Mouse (Mus musculus) neural tube, embryonic 13.5 days (tissue): ENCODE data around the gene Kif1b. TPM values are rescaled to one million over a fixed set of nuclear protein-coding genes. Genes with fewer than 3 reads are reported as not detected.
A peak's percentile ranks its signal among the peaks of the same experiment; 100 is the strongest.
"Not testable (repeated sequence)": the region's sequence is repeated elsewhere in the genome, so short reads cannot be mapped to it uniquely, and the experiment has no call there.

Experiments
- ATAC-seq: fragments of 200-750 bp; cut with Nextera tagmentation; 2 replicates; pipeline ENCODE4 v1.8.0; 2017; ENCODE audit warnings: low read depth, mild to moderate bottlenecking, moderate TSS enrichment, moderate library complexity
- H3K27ac ChIP-seq: fragments of 300-500 bp; sonication (generic); replicated peaks from 2 replicates; pipeline ENCODE4 v1.5.1; 2015; ENCODE audit warnings: moderate library complexity, mild to moderate bottlenecking, inconsistent platforms
- H3K27me3 ChIP-seq: fragments of 300-500 bp; sonication (generic); 2 replicates; pipeline ENCODE4 v1.6.1; 2015; ENCODE audit warnings: mild to moderate bottlenecking, inconsistent platforms
- H3K36me3 ChIP-seq: fragments of 300-500 bp; sonication (generic); 2 replicates; pipeline ENCODE4 v1.6.1; 2015; ENCODE audit warnings: mild to moderate bottlenecking, inconsistent platforms
- H3K4me1 ChIP-seq: fragments of 300-500 bp; sonication (generic); replicated peaks from 2 replicates; pipeline ENCODE4 v1.6.1; 2015; ENCODE audit warnings: inconsistent platforms
- H3K4me2 ChIP-seq: fragments of 300-500 bp; sonication (generic); 2 replicates; pipeline ENCODE4 v1.6.1; 2015; ENCODE audit warnings: inconsistent platforms, mild to moderate bottlenecking, moderate library complexity
- H3K4me3 ChIP-seq: fragments of 300-500 bp; sonication (generic); 2 replicates; pipeline ENCODE4 v1.5.1; 2015; ENCODE audit warnings: mild to moderate bottlenecking, inconsistent platforms
- H3K9ac ChIP-seq: fragments of 300-500 bp; sonication (generic); 2 replicates; pipeline ENCODE4 v1.6.1; 2015; ENCODE audit warnings: moderate library complexity, mild to moderate bottlenecking, inconsistent platforms
- H3K9me3 ChIP-seq: fragments of 300-500 bp; sonication (generic); 2 replicates; pipeline ENCODE4 v1.6.1; 2016; ENCODE audit warnings: inconsistent platforms
- whole genome bisulfite sequencing: fragments of 180-500 bp; shearing (Covaris S2); methylation state at CpG from one replicate; pipeline ENCODE4 v1.1.7; 2015; 5-methylcytosine and 5-hydroxymethylcytosine counted together
- polyA plus RNA-seq: library from polyadenylated mRNA; unstranded; fragments of >200 nt; fragmentation: Nextera tagmentation; extraction: Ambion mirVana; gene quantifications from 2 replicates; pipeline ENCODE4 v1.2.1, GENCODE M21; 2015

Gene Kif1b
- polyA plus RNA-seq, 1 experiment from 2014 or later: 123 TPM

DNA sequence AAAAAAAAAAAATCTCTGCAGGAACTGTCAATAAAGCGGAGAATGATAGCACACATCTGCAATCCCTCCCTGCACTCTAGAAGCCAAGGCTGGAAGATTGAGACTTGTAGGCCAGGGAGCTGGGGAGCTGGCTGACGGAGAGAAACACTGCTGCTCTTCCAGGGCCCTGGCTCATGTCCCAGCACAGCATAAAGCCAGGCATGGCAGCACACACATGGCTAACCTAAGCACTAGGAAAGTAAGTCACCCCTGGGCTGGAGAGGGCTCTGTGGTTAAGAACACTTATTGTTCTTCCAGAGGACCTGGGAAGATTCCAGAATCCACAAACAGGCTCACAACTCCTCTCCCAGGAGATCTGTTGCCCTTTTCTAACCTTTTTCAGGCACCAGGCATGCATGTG, 134.8 kb downstream of the Kif1b start:
- Histone ChIP-seq H3K4me3 (no peak overlapping the region), H3K36me3 (peaks cover 28% of the 10 kb centered on the region), H3K27ac (peak overlapping the region; percentile 34), H3K9ac (no peak overlapping the region), H3K4me2 (no peak overlapping the region), H3K4me1 (peaks cover 15% of the 10 kb centered on the region; the same call in 1 of the 2 replicates), H3K9me3 (no peaks in the 10 kb centered on the region), H3K27me3 (no peaks in the 10 kb centered on the region)
- ATAC-seq: 0 out of 2 replicates have a peak, but pooled peaks have one; percentile 20
- WGBS: 62% methylated on average over 2 of the region's 2 CpGs

DNA sequence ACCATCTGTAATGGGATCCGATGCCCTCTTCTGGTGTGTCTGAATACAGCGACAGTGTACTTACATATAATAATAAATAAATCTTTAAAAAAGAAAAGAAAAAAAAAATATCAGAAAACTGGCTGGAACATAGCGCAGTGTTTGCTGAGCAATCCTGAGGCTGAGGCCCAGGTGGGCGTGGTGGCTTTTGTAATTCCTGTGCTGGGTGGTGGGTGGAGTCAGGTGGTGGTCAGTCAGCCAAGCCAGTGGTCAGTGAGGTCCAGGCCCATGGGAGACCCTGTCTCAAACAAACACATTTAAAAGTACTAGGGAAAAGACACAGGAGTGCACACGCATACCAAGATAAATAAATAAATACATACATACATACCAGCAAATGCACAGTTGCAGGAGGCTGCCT, 135.4 kb downstream of the Kif1b start:
- Histone ChIP-seq H3K4me3 (no peak overlapping the region), H3K4me2 (no peak overlapping the region), H3K9ac (no peak overlapping the region), H3K9me3 (no peaks in the 10 kb centered on the region), H3K4me1 (peaks cover 21% of the 10 kb centered on the region; the same call in 1 of the 2 replicates), H3K36me3 (peaks cover 24% of the 10 kb centered on the region), H3K27me3 (no peaks in the 10 kb centered on the region), H3K27ac (peak overlapping the region; percentile 34)
- ATAC-seq: no peak
- WGBS: 92% methylated on average over 5 of the region's 5 CpGs

DNA sequence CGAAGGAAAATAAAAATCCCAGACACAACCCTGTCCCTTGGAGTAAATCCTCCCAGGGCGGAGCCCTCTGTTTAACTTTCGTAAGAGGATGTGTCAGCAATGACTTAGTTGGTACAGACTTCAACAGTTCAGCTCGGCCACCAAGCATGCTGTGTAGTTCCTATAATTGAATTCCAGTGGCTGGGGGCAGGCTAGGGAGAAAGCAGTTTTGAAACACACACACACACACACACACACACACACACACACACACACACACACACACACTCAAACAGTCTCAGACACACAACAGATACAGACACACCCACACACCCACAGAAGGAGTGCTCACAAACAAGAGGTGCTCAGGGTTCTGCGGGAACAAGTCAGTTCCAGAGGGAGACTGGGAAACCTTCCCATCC, 135.9 kb downstream of the Kif1b start:
- no peak overlapping the region for H3K9ac ChIP-seq
- no peak overlapping the region for H3K4me3 ChIP-seq
- no peak overlapping the region for H3K4me2 ChIP-seq
- H3K9me3 ChIP-seq: no peaks in the 10 kb centered on the region
- 79% methylated on average over 5 of the region's 5 CpGs for WGBS
- ATAC-seq: no peak
- no peaks in the 10 kb centered on the region for H3K27me3 ChIP-seq
- H3K27ac ChIP-seq: no peak overlapping the region
- peaks cover 22% of the 10 kb centered on the region; the same call in 1 of the 2 replicates for H3K4me1 ChIP-seq
- peaks cover 20% of the 10 kb centered on the region for H3K36me3 ChIP-seq

DNA sequence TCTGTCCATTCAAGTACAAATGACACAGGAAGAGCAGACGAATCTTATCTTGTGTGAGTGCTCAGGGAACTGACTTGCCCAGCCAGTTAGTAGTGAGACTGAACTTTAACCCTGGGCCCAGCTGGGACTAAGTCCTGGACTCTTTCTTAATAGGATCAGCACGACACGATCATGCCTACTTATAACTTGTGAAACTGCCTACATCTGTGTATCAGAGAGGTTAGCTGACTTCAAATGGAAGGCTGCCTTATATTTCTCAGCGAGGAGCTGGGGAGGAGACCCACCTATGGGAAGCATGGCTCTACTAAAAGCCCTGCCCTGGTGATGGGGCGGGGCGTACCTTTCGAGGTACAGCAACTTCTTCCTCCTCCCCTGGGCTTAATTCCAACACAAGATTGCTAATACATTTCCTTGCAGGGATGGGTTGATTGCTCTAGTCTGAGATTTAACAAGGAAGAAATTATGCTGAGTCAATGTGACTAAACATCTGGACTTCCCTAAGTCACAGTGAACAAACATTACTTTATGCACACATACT, 137.0 kb downstream of the Kif1b start:
- 77% methylated on average over 7 of the region's 7 CpGs for WGBS
- peaks cover 28% of the 10 kb centered on the region for H3K4me1 ChIP-seq

DNA sequence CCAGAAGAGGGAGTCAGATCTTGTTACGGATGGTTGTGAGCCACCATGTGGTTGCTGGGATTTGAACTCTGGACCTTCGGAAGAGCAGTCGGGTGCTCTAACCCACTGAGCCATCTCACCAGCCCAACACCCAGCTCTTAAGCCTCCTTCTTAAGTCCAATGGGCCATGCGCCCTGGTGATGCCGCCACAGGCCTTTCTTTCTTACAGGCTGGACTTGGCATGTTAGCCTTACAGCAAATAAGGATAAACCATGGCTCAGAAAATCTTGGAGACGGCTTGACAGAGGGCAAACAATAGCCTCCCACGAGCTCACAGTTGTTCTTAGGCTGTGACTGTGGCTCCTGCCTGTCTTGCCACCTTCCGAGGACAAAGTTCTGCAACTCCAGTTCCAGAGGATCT, 137.6 kb downstream of the Kif1b start:
- not testable (repeated sequence) for ATAC-seq, H3K27ac ChIP-seq, H3K4me2 ChIP-seq, H3K36me3 ChIP-seq, H3K4me3 ChIP-seq, H3K27me3 ChIP-seq, H3K9me3 ChIP-seq, H3K9ac ChIP-seq
- WGBS: 82% methylated on average over 7 of the region's 8 CpGs
- H3K4me1 ChIP-seq: peaks cover 33% of the 10 kb centered on the region

More for the DNA sequence above, 137.0 kb downstream of the Kif1b start:
- Histone ChIP-seq H3K27me3 (no peaks in the 10 kb centered on the region), H3K9me3 (no peaks in the 10 kb centered on the region), H3K27ac (no peak overlapping the region), H3K36me3 (peaks cover 12% of the 10 kb centered on the region), H3K9ac (no peak overlapping the region), H3K4me3 (no peak overlapping the region), H3K4me2 (no peak overlapping the region)
- no peak for ATAC-seq

DNA sequence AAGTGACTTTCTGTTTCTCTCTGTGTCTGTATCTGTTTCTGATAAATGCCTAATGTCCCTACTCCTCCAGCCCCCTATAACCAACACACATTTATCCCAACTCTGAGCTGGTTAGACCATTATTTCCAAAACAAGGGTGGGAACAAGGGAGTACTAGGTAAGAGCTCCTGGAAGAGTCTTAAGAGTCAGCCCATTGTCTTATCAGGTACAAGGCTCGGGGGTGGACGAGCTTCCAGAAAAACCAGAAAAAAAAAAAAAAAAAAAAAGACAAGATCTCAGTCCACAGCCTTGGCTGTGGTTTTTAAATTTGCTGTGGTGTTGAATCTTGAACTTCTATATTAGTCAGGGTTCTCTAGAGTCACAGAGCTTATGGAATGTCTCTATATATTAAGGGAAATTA, 139.5 kb downstream of the Kif1b start:
- WGBS: 65% methylated on average over 2 of the region's 2 CpGs
- peak overlapping the region; percentile 96; the same call in 1 of the 2 replicates for H3K4me2 ChIP-seq
- ATAC-seq: no peak

DNA sequence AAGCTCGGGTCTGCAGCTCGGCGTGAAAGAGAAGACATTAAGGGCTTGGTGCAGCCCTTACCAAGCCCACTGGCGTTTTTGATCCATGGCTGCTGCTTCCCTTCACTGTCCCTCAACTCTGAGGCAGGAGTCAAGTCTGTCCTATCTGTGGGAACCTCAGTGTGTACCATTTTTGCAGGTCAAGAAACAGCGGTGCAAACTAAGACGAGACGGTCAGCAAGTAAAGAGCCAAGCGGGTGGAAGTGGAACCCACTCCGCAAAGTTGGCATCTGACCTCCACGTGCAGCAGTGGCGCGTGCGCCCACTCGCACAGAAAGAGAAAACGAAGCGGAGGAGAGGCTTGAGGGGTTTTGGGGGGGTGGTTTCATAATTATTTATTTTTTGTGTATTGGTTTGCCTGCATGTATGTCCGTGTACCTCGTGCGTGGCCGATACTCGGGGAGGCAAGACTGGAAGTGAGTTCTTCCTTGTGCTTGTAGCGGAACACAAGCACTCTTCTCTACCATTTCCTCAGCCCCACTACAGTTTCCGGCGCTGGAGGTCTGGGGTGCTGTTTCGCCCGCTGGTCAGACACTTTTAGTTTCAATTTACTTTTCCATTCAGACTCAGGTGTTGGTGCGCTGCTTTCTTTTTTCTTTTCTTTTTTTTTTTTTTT, 140.4 kb downstream of the Kif1b start:
- H3K27me3 ChIP-seq: no peaks in the 10 kb centered on the region
- peak overlapping the region; percentile 71 for H3K27ac ChIP-seq
- ATAC-seq: peak; percentile 55
- H3K36me3 ChIP-seq: peaks cover 30% of the 10 kb centered on the region
- H3K4me3 ChIP-seq: peak overlapping the region; percentile 63
- H3K9ac ChIP-seq: peak overlapping the region; percentile 85
- H3K4me1 ChIP-seq: peaks cover 38% of the 10 kb centered on the region
- under 1% methylated on average over 27 of the region's 27 CpGs for WGBS
- H3K9me3 ChIP-seq: no peaks in the 10 kb centered on the region
- H3K4me2 ChIP-seq: peak overlapping the region; percentile 96

More for the DNA sequence above, 139.5 kb downstream of the Kif1b start:
- no peaks in the 10 kb centered on the region for H3K9me3 ChIP-seq
- no peak overlapping the region for H3K4me3 ChIP-seq
- peaks cover 46% of the 10 kb centered on the region for H3K4me1 ChIP-seq
- no peak overlapping the region for H3K27ac ChIP-seq
- H3K9ac ChIP-seq: no peak overlapping the region
- H3K36me3 ChIP-seq: peaks cover 23% of the 10 kb centered on the region
- no peaks in the 10 kb centered on the region for H3K27me3 ChIP-seq

DNA sequence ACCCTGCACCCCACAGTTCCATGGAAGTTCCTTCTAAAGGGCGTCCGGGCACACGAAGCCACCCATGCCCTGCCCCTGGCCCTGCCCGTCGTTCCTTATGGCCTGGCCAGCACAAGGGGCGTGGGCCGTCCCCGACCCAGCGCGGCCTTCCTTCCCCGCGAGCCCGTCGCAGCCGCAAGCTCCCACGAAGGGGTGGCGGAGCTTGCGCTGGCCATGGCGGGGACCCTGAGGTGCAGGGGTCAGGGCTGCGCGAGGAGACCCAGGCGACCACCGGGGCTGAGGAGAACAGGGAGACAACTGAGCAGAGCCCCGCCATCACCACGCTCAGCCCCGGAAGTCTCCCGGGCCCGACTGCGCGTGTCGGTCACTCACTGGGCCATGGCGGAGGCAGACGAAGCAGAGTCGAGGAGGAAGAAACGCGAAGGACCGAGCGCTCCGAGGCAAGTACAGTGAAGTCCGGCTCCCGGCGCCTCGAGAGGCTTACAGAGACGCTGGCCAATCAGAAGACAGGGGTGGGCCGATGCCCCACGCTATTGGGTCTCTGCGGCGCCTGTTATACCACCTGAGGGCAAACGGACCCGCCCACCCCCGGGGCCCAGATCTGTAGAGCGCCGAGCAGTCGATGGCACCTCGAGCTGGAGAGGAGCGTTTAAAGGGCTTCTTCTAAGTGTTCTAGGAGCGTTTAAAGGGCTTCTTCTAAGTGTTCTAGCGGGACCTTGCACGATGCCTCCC, 141.1 kb downstream of the Kif1b start, which contains the start of gene Pgd:
Pgd (minus strand) TSS at position 557 of the 732 bp plus-strand sequence.
- Histone ChIP-seq H3K9me3 (no peaks in the 10 kb centered on the region), H3K4me1 (peaks cover 37% of the 10 kb centered on the region), H3K9ac (peak within 1 kb of the TSS; percentile 85), H3K36me3 (peaks cover 33% of the 10 kb centered on the region), H3K4me2 (peak within 1 kb of the TSS; percentile 96), H3K4me3 (peak within 1 kb of the TSS; percentile 63), H3K27ac (peak within 1 kb of the TSS; percentile 77), H3K27me3 (no peaks in the 10 kb centered on the region)
- ATAC-seq: peak; percentile 99
- WGBS: under 1% methylated on average over 57 of the region's 59 CpGs

DNA sequence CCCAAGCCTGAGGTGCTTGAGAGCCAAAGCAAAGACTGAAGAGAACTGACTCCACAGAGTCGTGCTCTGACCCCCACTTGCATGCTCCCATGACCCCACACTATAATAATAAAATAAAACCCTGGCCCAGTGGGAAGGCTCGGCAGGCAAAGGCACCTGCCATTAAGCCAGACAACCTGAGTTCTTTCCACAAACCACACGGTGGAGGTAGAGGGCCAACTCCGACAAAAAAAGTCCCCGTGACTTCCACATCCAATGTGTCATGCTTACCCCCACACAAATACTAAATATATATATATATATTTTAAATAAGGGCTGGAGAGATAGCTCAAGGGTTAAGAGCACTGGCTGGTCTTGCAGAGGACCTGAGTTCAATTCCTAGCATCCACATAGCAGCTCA, 143.3 kb downstream of the Kif1b start:
- WGBS: 53% methylated on average over 5 of the region's 5 CpGs
- Histone ChIP-seq H3K4me1 (peaks cover 37% of the 10 kb centered on the region), H3K36me3 (peaks cover 56% of the 10 kb centered on the region), H3K9ac (no peak overlapping the region), H3K9me3 (no peaks in the 10 kb centered on the region), H3K27me3 (no peaks in the 10 kb centered on the region), H3K4me2 (no peak overlapping the region), H3K27ac (no peak overlapping the region), H3K4me3 (no peak overlapping the region)
- no peak for ATAC-seq

DNA sequence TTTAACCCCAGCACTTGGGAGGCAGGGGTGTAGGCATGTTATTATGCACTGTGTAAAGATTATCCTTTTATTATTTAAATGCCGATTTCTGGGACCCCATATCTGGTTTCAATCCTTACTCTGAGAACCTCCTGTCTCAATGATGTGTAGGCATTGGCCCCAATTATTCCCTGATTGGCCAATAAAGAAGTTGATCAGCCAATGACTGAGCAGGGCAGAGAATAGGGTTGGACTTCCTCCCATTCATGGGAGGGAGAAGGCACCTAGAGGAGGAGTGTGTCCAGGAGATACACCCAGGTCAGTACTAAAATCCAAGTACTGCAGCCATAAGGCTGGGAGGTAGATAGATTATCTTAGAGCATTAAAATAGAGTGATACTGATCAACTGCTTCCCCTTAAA, 144.3 kb downstream of the Kif1b start:
- Histone ChIP-seq H3K27ac (no peak overlapping the region), H3K4me3 (no peak overlapping the region), H3K4me2 (no peak overlapping the region), H3K9ac (no peak overlapping the region), H3K36me3 (peaks cover 65% of the 10 kb centered on the region), H3K27me3 (no peaks in the 10 kb centered on the region), H3K4me1 (peaks cover 37% of the 10 kb centered on the region), H3K9me3 (no peaks in the 10 kb centered on the region)
- no peak for ATAC-seq
- 76% methylated on average over 1 of the region's 1 CpGs for WGBS

DNA sequence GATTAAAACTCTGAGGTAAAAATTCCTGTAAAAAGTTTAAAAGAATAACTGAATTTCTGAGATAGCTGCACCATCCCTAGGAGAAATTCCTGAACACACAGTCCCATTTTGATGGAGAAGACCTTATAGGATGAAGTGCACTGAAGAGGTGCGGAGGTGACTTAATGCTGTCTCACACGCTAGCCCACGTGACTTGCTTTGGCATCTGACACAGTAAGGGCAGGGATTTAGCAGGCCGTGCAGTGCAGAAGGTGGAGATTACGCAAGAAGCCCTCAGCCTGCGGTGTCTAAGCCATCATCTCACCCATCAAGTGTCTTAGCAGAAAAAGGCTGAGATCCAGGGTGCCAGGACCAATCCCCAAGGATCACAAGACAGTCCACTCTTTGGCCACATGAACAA, 146.3 kb downstream of the Kif1b start:
- no peak overlapping the region for H3K4me3 ChIP-seq
- H3K9ac ChIP-seq: no peak overlapping the region
- WGBS: 96% methylated on average over 6 of the region's 6 CpGs
- no peak overlapping the region for H3K27ac ChIP-seq
- no peak for ATAC-seq
- no peaks in the 10 kb centered on the region for H3K9me3 ChIP-seq
- no peaks in the 10 kb centered on the region for H3K27me3 ChIP-seq
- peaks cover 85% of the 10 kb centered on the region for H3K36me3 ChIP-seq
- peaks cover 30% of the 10 kb centered on the region for H3K4me1 ChIP-seq
- H3K4me2 ChIP-seq: no peak overlapping the region

DNA sequence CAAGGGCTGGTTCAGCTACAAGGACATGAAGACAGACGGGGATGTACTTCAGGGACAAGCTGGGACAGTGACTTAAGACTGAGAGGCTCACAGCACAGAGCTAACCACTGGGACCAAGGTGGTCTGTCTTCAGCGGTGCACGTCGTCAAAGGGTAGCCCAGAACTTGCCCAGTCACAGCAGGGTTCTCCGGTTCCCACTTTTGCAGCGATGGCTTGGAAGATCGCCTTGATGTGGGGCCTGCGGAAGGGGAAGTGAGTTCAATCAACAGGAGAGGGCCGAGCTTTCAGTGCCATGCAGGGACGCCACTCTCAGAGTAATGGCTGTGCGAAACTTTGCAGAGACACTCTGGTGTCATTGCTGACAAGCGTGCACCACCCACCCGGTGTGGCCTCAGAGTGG, 147.6 kb downstream of the Kif1b start:
- peaks cover 98% of the 10 kb centered on the region for H3K36me3 ChIP-seq
- no peak for ATAC-seq
- no peaks in the 10 kb centered on the region for H3K9me3 ChIP-seq
- H3K9ac ChIP-seq: no peak overlapping the region
- H3K4me1 ChIP-seq: peaks cover 18% of the 10 kb centered on the region; the same call in 1 of the 2 replicates
- no peak overlapping the region for H3K4me2 ChIP-seq
- H3K27me3 ChIP-seq: no peaks in the 10 kb centered on the region
- 89% methylated on average over 13 of the region's 13 CpGs for WGBS
- H3K27ac ChIP-seq: no peak overlapping the region
- no peak overlapping the region for H3K4me3 ChIP-seq
